Mouse (Mus musculus) cerebellum, adult 2 months (tissue): ENCODE data around the gene Slc7a15.

Experiments
- CTCF ChIP-seq: fragments of 200-500 bp; IDR thresholded peaks from 2 replicates; pipeline ENCODE4 v1.5.1; 2011; ENCODE audit warnings: low read depth, mild to moderate bottlenecking, control low read depth, low read length, moderate library complexity, borderline replicate concordance; ENCODE audit not compliant: insufficient read depth
- POLR2A ChIP-seq: fragments of 200-500 bp; IDR thresholded peaks from 2 replicates; pipeline ENCODE4 v1.6.1; 2011; ENCODE audit warnings: low read length, control low read depth, borderline replicate concordance; ENCODE audit not compliant: insufficient read depth

DNA sequence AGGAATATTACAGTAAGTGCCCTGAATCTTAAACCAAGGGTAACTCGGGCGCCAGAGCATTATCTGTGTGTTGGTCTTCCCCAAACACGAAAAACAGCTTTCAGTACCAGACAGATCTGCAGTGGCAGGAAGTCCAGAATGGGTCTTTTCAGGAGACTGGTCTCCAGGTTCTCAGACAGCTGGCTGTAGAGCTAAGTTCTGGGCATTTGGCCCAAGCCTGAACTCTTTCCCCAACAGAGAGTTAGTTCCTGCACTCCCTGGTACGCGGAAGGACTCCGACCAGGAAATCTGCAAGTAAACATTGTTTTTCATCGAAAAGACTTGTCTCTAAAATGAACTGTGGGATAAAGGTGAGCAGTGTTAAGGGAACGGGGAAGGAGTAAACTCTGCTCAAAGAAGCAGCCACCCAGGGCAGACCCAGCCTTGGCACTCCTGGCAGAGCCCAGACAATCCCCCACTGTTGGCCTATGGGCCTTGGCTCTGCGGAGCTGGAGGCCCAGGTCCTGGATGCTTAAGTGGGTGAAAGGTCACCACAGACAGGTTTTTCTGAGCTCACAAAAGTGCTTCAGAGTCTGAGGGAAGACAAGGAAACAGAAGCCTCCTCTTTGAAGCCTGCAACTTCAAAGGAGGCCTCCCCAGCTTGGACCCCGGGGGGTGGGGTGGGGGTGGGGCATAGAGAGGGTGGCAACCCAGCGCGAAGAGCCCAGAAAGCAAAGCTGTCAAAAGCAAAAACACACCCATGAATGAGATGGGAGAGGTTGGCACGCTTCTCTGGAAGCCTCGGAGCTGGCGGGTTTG, 102.8 kb downstream of the Slc7a15 start:
- no peak for TF ChIP-seq CTCF
- no peak for TF ChIP-seq POLR2A
